Mouse (Mus musculus): ENCODE results near the gene Syp.

The Syp gene

DNA sequence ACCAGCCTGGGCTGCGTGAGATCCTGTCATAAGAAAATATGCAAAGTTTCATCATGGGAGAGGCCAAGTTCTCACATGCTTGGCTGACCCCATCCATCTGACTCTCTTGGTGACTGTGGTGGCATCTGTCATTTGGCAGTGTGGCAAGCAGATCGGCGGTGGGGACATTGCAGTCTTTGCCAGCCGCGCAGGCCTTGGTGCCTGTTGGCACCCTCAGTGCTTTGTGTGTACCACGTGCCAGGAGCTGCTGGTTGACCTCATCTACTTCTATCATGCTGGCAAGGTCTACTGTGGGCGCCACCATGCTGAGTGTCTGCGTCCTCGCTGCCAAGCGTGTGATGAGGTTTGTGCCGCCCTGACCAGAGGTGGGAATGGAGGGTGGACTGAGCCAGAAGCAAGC, 26.5 kb downstream of the Syp start:
- no peak for DNase-seq (ENCODE audit: low spot score)

DNA sequence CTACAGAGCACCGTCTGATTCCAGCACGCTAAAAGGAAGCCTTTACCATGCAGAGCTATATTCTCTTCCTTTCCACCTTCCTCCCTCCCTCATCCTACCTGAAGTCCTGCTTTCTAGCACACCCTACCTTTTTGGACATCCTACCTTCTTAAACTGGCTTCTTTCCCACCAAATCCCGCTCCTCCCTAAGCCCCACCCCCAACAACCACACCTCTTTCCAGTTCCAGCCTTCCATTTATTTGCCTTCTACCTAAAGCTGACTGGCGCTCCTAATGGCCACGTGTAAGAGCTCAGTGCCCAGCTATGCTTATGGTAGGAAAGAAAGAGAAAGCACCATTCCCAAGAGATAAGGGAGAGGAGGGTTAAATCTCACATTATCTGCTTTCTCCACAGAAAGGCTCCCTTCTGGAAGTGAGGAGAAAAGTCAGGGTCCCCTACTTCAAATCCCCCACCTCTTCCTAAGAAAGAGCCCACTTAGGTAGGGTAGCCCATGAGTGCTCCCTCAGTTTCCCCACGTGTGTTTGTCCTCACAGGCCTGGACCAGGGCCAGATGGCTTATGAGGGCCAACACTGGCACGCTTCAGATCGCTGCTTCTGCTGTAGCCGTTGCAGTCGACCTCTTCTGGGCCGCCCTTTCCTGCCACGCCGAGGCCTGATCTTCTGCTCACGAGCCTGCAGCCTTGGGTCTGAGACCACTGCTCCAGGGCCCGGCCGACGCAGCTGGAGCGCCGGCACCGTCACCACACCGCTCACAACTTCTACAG, 27.6 kb downstream of the Syp start:
- DNase-seq (ENCODE audit: low spot score): no peak

DNA sequence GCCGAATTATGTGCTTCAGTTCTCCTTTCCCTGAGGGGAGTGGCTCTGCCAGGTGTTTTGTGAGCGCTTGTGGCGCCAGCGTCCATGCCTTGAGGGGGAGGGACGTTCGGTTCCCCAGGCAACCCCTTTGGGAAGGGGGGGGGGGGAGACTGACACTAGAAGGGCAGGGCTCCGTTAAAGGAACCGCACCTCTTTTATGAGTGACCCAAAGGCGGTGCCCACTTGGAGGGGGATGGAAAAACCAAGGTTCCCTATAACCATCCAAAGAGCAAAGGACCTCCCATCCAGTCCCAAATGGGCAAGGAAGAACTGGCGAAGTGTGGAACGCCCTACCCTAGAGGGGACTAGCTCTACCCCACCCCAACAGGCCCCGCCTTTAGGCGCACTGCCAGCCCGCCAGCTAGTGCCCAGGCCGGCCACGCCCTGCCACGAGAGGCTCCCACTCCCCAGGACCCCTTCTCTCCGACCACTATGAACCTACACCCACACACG, 32.2 kb downstream of the Syp start:
- DNase-seq (ENCODE audit: low spot score): peak; percentile 37

DNA sequence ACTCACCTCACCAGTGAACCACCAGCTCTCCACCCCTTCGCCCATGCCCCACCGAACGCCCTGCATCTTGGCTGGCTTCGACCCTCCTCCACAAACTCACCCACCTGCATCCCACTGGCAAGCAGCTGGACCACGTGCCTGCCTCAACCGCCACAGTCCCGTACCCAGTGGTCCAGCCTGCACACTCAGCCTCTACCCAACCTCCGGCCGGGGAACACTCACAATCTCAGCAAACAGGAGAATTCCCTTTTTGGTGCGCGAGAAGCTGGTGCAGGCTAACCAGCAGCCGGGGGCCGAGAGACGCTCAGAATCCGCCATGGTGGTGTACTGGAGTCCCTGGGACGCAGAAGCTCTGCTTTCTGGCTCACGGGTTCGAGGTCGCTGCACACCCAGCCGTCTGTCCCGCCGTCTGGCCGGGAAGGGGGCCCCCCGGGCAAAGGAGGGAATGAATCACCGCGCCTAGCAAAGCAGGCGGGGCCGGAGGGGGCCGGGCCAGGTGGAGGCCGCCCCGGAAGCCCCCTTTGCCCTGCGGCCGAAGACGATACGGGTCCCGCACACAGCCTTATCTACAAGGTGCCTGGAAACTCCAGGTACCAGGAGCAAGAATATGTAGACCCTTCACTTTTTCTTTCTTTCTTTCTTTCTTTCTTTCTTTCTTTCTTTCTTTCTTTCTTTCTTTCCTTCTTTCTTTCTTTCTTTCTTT, 32.8 kb downstream of the Syp start, which contains the start of gene Plp2:
Gene Plp2 (minus strand): TSS at position 470 of the 703 bp plus-strand sequence.
- no peak for DNase-seq (ENCODE audit: low spot score)

DNA sequence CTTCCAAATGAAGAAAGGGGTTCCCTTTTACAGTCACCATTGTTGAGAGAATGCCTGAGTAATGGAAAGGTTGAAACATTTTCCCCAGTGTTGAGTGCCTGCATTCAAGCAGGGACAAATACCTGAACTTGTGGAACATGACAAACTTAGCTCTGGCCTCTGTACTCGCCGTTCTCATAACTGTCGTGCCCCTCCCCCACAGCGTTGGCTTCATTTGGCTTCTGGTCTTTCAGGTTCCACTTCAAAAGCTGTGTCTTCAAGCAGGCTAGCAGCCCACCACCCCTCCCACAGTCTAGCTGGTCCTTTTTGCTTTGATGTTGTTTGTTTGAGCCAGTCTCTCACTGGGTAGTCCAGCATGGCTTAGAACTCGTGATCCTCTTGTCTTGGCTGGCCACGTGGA, 34.5 kb downstream of the Syp start:
- DNase-seq (ENCODE audit: low spot score): no peak

DNA sequence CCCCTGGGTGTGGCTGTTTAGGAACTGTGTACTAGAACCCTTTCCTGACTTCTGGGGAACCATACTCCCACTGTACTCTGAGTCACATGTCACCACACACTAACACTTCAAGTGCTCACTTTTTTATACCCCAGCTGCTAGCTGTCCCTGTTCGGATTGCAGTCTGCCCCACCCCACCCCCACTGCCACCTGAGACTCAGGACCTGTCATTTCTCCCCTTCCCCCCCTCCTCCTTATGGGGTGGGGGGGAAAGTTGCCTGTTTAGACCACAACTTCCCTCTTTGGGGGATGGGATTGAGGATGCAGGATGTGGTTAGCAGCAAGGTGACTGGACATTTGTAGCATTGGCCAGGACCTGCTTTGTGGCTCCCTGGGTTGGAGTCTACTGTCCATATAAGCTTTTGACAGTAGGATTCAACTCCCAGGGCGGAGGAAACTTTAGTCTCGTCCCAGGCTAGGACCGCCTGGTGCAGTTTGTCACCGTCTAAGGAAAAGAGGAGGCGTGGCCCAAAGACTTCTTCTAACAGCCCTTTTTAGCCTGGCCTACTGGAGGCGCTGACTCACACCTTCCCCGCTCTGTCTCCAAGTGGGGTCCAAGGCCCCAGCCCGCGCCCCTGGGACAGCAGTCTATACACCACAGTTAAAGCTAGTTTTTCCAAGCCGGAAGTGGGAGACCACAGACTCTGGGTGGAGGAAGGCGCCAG, 35.5 kb downstream of the Syp start:
- no peak for DNase-seq (ENCODE audit: low spot score)

DNA sequence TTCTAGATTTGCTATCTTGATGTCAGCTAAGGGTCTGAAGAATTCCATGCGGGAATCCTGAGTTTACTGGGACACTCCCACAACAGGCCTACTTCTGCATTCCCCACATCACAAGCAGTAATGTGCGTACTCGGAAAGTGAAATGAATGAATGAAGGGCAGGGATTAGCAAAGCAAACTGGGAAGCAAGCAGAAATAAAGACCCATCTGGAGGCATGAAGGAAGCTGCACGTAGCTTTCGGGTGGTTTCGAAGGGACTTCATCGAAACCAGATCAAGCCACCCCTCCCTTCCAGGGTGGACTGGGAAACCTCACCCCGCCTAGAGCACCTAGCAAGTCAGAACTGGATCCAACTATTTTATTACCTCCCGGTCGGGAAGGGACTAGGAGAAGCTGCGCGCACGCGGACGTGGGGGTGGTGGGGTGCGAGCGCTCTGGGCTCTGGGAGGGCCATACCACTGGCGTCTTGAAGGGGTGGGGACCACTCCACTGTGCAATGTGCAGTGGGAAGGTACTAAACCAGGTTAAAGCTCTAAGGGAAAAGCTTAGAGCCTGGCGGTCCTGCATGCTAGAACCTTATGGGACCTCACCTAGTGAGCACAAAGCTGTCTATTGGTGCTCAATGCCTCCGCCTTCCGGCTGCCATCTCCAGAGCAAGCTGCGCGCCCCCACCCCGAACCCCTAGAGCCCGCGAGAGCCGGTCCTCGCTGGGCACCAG, 36.2 kb downstream of the Syp start:
- no peak for DNase-seq (ENCODE audit: low spot score)

DNA sequence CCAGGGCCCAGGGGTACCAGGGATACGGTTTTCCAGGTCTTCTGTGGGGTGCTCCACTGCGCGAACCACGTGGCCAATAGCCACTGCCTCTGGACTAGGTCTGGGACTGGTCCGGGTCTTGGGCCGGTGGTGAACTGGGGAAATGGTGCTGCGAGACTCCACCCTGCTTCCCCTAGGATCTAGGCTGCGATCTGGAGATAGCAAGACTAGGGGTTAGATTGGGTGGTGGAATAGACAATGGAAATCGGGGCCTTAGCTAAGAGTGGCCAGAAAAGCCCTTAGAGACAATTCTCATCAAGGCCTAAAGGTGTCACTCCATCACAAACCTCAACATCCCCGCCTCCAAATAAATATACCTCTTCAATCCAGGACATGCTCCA, 36.7 kb downstream of the Syp start:
- no peak for DNase-seq (ENCODE audit: low spot score)

DNA sequence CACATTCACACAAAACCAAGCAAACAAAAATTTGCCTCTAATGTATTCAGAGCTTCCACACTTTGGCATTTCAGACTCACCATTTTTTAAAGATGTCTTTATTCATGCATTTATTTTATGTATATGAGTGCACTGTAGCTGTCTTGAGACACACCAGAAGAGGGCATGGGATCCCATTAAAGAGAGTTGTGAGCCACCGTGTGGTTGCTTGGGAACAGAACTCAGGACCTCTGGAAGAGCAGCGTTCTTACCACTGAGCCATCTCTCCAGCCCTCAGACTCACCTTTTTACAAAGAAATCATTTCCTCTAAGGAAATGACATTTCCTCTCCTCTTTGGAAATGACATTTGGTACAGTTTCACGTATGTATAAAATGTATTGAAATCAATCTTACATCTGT, 40.7 kb downstream of the Syp start:
- DNase-seq (ENCODE audit: low spot score): no peak

DNA sequence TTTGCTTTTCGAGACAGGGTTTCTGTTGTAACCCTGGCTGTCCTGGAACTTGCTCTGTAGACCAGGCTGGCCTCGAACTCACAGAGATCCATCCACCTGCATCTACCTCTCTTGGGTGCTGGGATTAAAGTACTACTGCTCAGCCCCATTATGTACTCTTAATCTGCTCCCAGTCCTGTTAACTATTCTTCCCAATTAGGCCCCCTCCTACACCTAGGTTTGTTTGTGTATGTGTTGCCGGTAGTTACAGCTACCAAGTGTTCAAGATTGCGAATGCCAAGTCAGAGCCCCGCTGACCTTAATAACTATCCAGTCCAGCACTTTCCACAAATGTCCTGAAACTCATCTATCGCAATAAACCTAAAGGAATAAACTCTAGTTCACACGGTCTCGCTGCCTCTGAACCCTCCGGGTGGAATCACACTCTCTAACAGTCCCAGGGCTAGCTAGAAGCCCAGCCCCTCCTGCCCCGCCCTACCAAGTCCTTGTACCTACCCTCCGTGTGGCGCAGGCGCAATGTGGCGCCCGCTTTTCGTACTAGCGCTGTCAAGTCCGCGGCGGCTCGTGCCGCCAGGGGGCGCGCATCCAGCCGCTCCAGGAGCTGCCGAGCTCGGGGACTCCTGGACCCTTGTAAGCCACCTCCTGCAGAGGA, 41.3 kb downstream of the Syp start:
- peak; percentile 81 for DNase-seq (ENCODE audit: low spot score)

DNA sequence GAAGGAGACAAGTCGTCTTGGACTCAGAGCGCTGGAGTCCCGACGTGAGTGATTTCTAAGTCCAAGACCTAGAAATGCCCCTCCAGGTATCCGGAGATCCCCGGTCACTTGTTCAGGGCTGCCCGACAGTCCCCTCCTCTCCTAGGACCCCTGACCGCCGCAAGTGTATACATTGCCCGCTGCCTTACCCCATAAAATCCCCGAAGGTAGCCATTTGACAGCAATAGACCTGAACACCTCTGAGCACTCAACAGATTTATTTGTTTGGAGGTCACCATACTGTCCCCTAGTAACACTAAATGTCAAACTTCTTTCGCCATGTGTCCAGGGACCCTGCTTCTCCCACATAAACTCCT, 41.8 kb downstream of the Syp start:
- no peak for DNase-seq (ENCODE audit: low spot score)

DNA sequence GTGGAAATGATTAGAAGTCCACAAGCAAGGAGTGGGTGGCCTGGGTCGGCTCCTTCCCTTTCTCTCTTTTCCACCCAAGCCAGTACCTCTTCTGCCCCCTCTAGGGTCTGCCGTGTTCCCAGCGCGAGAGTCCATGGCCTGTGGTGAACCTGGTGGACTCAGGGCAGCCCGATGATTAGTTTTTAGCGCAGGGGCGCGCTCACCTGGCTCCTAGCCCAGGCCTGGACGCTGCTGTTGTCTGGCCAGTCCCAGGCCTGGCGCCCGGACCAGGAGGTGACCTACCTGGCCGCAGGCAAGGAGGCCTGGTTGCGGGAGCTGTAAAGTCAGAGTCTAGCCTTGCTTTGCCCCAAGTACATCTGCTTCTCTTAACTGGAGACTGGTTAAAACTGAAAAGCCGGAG, 42.6 kb downstream of the Syp start, which contains the start of gene Magix:
Gene Magix (minus strand): TSS at position 388 of the 400 bp plus-strand sequence.
- DNase-seq (ENCODE audit: low spot score): no peak

DNA sequence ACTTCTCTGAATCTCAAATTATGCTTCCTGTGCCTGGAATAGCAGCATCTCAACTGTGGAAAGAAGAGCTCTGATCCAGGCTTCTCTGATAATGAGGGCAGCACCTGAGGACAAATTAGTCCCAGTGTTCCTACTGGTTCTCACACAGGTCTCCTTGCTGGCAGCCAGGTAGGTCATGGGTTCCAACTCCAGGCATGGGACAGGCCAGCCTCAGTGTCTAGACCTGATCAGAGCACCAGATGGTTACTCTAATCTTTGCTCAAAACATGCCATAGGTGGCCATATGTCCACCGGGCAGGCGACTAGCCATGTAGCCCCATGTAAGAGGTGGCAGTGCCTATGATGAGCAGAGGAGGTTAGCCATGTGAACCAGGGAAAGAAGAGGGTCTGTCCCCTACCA, 50.0 kb downstream of the Syp start:
- DNase-seq (ENCODE audit: low spot score): no peak

DNA sequence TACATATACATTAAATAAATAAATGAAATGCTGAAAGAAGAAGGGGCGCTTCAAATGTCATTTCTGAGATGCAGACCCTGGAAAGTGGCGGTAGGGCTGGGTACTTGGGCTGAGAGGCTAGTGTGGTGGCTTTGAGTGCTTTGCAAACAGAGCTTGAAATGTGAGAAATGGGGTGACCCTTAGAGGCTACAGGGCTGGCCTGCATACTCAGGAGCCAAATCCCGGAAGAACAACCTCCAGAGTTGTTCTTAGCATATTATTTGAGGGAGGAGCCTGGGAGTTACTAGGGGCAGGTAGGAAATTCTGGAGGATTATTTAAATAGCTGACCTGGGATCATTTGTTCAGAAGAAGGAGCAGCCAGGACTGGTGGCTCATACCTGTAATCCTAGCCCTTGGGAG, 52.2 kb downstream of the Syp start:
- DNase-seq (ENCODE audit: low spot score): no peak

DNA sequence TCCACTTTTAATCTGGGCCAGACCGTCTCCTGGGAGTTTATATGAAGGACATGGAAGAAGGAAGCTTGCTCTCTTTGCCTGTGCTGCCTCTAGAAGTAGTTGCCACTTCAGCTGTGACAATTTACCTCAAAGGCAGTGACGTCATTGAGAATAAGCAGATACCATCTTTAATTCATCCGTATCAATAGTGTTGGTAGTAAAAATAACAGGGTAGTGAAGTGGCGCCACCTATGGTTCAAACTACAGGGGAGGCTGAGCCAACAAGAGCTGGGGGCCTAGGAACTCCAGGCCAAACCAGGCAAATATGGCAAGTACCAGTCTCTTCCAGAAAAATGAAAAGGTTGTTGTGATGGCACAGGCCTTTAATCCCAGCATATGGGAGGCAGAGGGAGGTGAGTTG, 54.6 kb downstream of the Syp start:
- DNase-seq (ENCODE audit: low spot score): no peak

DNA sequence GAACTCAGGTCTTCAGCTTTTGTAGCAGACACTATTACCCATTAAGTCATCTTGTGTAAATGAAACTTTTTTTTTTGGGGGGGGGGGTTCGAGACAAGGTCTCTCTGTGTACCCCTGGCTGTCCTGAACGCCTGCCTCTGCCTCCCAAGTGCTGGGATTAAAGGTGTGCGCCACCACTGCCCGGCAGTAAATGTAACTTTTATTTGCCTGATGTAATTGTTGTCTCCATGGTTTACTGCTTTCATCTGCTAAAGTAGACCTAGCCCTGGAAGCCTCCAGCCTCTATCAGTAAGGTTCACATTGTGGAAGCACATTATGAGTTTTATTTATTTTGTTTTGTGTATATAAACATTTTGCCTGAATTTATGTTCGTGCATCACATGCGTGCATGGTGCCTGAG, 58.2 kb downstream of the Syp start:
- no peak for DNase-seq (ENCODE audit: low spot score)

DNA sequence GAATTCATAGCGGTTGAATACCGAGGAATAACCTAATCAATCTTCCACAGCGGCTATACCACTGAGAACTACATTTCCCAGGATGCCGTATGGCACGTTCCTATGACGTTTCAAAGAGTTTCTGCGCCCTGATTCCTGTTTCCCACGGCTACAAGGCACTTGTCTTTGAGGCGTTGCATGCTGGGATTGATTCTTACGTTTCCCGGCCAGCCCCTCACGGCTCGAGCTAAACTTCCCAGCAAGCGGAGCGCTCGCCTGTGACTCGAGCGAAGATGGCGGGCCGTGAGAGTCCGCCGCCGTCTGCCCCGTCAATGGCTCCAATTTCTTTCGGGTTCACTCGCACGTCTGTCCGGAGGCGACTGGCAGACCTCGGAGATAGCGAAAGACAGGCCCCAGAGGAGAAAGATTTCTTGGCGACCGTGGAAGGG, 58.7 kb downstream of the Syp start, which contains the start of gene Gpkow:
Gene Gpkow (plus strand): TSS at position 178 of the 428 bp plus-strand sequence.
- DNase-seq (ENCODE audit: low spot score): peak; percentile 81

All from c-Kit-positive CD71-positive TER-119-positive erythroid progenitor cells, embryonic 14.5 days (primary cell).